Mouse (Mus musculus): ENCODE measurements around the gene Whrn.

GRCm38 (mm10) chr4:63498346-63498745 is 2.6 kb upstream of the Whrn start:
- TF ChIP-seq POLR2A (IDR thresholded peaks at IDR 0.05; ENCODE audit: borderline replicate concordance, low read depth, low read length) (no peak), CTCF (IDR thresholded peaks at IDR 0.05; ENCODE audit: low read depth, low read length) (no peak)

All from bone marrow macrophage, adult 2 months (primary cell).